ENCODE assay signal across 8 mouse cellular contexts in the genomic region with DNA sequence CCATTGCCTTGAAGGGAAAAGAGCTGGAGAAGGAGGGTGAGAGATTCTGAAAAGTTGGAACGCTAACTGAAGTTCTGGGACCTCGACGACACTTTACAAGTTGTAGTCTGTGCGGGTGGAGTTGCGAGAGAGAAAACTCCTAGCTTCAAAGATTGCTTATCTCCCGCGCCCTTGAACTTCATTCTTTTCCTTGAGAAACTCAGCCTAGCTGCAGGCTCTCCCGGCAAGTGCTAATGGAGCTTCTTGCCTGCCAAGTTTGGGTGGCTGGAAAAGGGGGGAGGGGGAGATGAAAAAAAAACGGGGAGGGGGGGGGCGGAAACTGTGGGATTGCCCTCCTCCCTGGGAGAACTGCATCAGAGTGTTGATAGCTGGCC. TPM values are rescaled to one million over a fixed set of nuclear protein-coding genes. Genes with fewer than 3 reads are reported as not detected.
DNase-seq lines count a peak whose midpoint lies in the region; ATAC-seq lines count a peak whose summit lies in the region.

No protein-coding gene starts in this region.

- no peaks in the 10 kb centered on the region for H3K9me3 ChIP-seq in heart, embryonic 13.5 days
- H3K9me3 ChIP-seq in hindbrain, embryonic 10.5 days, result no peaks in the 10 kb centered on the region
- no peaks in the 10 kb centered on the region for H3K9me3 ChIP-seq in midbrain, embryonic 10.5 days (replicated peaks)

- peak overlapping the region; percentile 86 for H3K4me3 ChIP-seq in heart, embryonic 13.5 days
- peak overlapping the region; percentile 71 for H3K4me3 ChIP-seq in hindbrain, embryonic 10.5 days
- peak overlapping the region; percentile 67 for H3K4me3 ChIP-seq in midbrain, embryonic 10.5 days

- no peak for ATAC-seq in heart, embryonic 13.5 days (ENCODE audit: extremely low read depth, insufficient number of reproducible peaks, low FRiP score, low TSS enrichment)

- H3K27me3 ChIP-seq in heart, embryonic 13.5 days (replicated peaks), result peaks cover 15% of the 10 kb centered on the region; the same call in 1 of the 2 replicates
- peaks cover 50% of the 10 kb centered on the region for H3K27me3 ChIP-seq in hindbrain, embryonic 10.5 days (ENCODE audit: insufficient read depth, poor library complexity, severe bottlenecking)
- peaks cover 57% of the 10 kb centered on the region for H3K27me3 ChIP-seq in midbrain, embryonic 10.5 days (ENCODE audit: low read depth, poor library complexity, severe bottlenecking)

- H3K4me1 ChIP-seq in heart, embryonic 13.5 days, result peaks cover 41% of the 10 kb centered on the region
- H3K4me1 ChIP-seq in hindbrain, embryonic 10.5 days (replicated peaks), result peaks cover 54% of the 10 kb centered on the region
- H3K4me1 ChIP-seq in midbrain, embryonic 10.5 days, result peaks cover 62% of the 10 kb centered on the region

- WGBS in heart, embryonic 13.5 days, result under 1% methylated on average over 10 of the region's 10 CpGs
- whole genome bisulfite sequencing in hindbrain, embryonic 10.5 days, result 2% methylated on average over 10 of the region's 10 CpGs
- WGBS in midbrain, embryonic 10.5 days, result under 1% methylated on average over 10 of the region's 10 CpGs

- DNase-seq in heart, postnatal 36 days, result no peak
- DNase-seq in NIH3T3 (ENCODE audit: low read depth), result peak; percentile 63
- no peak for DNase-seq in hindbrain, embryonic 10.5 days (ENCODE audit: low spot score)
- DNase-seq in midbrain, embryonic 10.5 days (ENCODE audit: low spot score), result no peak
- DNase-seq in left cerebral cortex, postnatal 14 days (ENCODE audit: low spot score in 2 of 2), result no peak
- DNase-seq in thymus, postnatal 14 days, result no peak
- no peak for DNase-seq in cerebellum, postnatal 36 days

- H3K36me3 ChIP-seq in heart, embryonic 13.5 days, result peaks cover 19% of the 10 kb centered on the region
- H3K36me3 ChIP-seq in hindbrain, embryonic 10.5 days, result no peaks in the 10 kb centered on the region
- no peaks in the 10 kb centered on the region for H3K36me3 ChIP-seq in midbrain, embryonic 10.5 days

- peak overlapping the region; percentile 91 for H3K9ac ChIP-seq in heart, embryonic 13.5 days

- H3K4me2 ChIP-seq in heart, embryonic 13.5 days, result peak overlapping the region; percentile 93

- peak overlapping the region; percentile 86 for H3K27ac ChIP-seq in heart, embryonic 13.5 days (replicated peaks)
- peak overlapping the region; percentile 82 for H3K27ac ChIP-seq in hindbrain, embryonic 10.5 days
- H3K27ac ChIP-seq in midbrain, embryonic 10.5 days (replicated peaks), result peak overlapping the region; percentile 84

- intact Hi-C loops in heart, postnatal 36 days (cut with DNase I), result loop anchor here (1.0 to 2.0 kb wide), 2 partner anchors 39 to 278 kb away; no protein-coding TSS in a partner anchor
- intact Hi-C loops in left cerebral cortex, postnatal 14 days (cut with DNase I), result no loop called here

RNA-seq across cellular contexts. Expression of gene Timp3, which starts 0.9 kb away (rescaled TPM):
- polyA plus RNA-seq in heart, embryonic 13.5 days (2015; fragmentation: Nextera tagmentation; extraction: Ambion mirVana), result 65.6 and 69.3 TPM in 2 replicates
- 100 to 1,000 TPM; 165 to 209 TPM for total RNA-seq in heart, postnatal 36 days (2021)
- 24.8 and 31.4 TPM in 2 replicates for polyA plus RNA-seq in hindbrain, embryonic 10.5 days (2016; fragmentation: Nextera tagmentation; extraction: Ambion mirVana)
- polyA plus RNA-seq in midbrain, embryonic 10.5 days (2016; fragmentation: Nextera tagmentation; extraction: Ambion mirVana), result 21.2 and 25.7 TPM in 2 replicates
- 10 to 100 TPM; 49.1 to 51.5 TPM for total RNA-seq in left cerebral cortex, postnatal 14 days (2021)
